Mouse (Mus musculus) neural tube, embryonic 14.5 days (tissue): ENCODE data around the gene Mtss1l. TPM values are rescaled to one million over a fixed set of nuclear protein-coding genes. Genes with fewer than 3 reads are reported as not detected.
A peak's percentile ranks its signal among the peaks of the same experiment; 100 is the strongest.

Experiments used
- ATAC-seq: fragments of 200-750 bp; cut with Nextera tagmentation; 2 replicates; pipeline ENCODE4 v1.8.0; 2017; ENCODE audit warnings: low read depth, mild to moderate bottlenecking, moderate TSS enrichment, moderate library complexity
- H3K27ac ChIP-seq: fragments of 300-500 bp; sonication (generic); 2 replicates; pipeline ENCODE4 v1.5.1; 2014; ENCODE audit warnings: low read depth, mild to moderate bottlenecking, control low read depth, low read length, moderate library complexity, mixed read lengths
- H3K27me3 ChIP-seq: fragments of 300-500 bp; sonication (generic); 2 replicates; pipeline ENCODE4 v1.6.1; 2014; ENCODE audit warnings: low read length; ENCODE audit not compliant: control insufficient read depth, insufficient read depth
- H3K36me3 ChIP-seq: fragments of 300-500 bp; sonication (generic); 2 replicates; pipeline ENCODE4 v1.6.1; 2014; ENCODE audit warnings: low read length, mixed read lengths; ENCODE audit not compliant: control insufficient read depth, insufficient read depth
- H3K4me1 ChIP-seq: fragments of 300-500 bp; sonication (generic); 2 replicates; pipeline ENCODE4 v1.6.1; 2014; ENCODE audit warnings: low read length; ENCODE audit not compliant: control insufficient read depth, insufficient read depth
- H3K4me2 ChIP-seq: fragments of 300-500 bp; sonication (generic); 2 replicates; pipeline ENCODE4 v1.6.1; 2014; ENCODE audit warnings: mild to moderate bottlenecking, low read depth, low read length, control low read depth
- H3K4me3 ChIP-seq: fragments of 300-500 bp; sonication (generic); 2 replicates; pipeline ENCODE4 v1.5.1; 2014; ENCODE audit warnings: low read depth, low read length, control low read depth, mixed read lengths
- H3K9ac ChIP-seq: fragments of 300-500 bp; sonication (generic); replicated peaks from 2 replicates; pipeline ENCODE4 v1.6.1; 2014; ENCODE audit warnings: low read depth, mild to moderate bottlenecking, control low read depth, low read length, mixed read lengths
- H3K9me3 ChIP-seq: fragments of 300-500 bp; sonication (generic); 2 replicates; pipeline ENCODE4 v1.6.1; 2016; ENCODE audit warnings: low read length; ENCODE audit not compliant: control insufficient read depth
- WGBS: fragments of 180-500 bp; shearing (Covaris S2); extraction: QIAGEN DNeasy Blood & Tissue Kit; methylation state at CpG from one replicate; pipeline ENCODE4 v1.1.7; 2014; 5-methylcytosine and 5-hydroxymethylcytosine counted together
- polyA plus RNA-seq: library from polyadenylated mRNA; unstranded; fragments of >200 nt; fragmentation: Nextera tagmentation; extraction: Ambion mirVana; gene quantifications from 2 replicates; pipeline ENCODE4 v1.2.1, GENCODE M21; 2014

Gene Mtss1l
- polyA plus RNA-seq, 1 experiment from 2014 or later: 24.9 TPM

- H3K4me2 ChIP-seq: no peak overlapping the region
- no peak for ATAC-seq
- H3K36me3 ChIP-seq: no peaks in the 10 kb centered on the region; the same call in 1 of the 2 replicates
- H3K4me3 ChIP-seq: no peak overlapping the region
- 78% methylated on average over 15 of the region's 15 CpGs for WGBS
- H3K4me1 ChIP-seq: peaks cover 37% of the 10 kb centered on the region
- H3K27ac ChIP-seq: peak overlapping the region; percentile 60
- H3K9me3 ChIP-seq: no peaks in the 10 kb centered on the region
- H3K27me3 ChIP-seq: no peaks in the 10 kb centered on the region
- 0 out of 2 replicates have a peak overlapping the region, but pooled peaks have one; percentile 28 for H3K9ac ChIP-seq
These were observed 6.3 kb upstream of the Mtss1l start for GRCm38 (mm10) chr8:110714827-110715519.

GRCm38 (mm10) chr8:110716075-110716474 is 5.2 kb upstream of the Mtss1l start:
- H3K4me3 ChIP-seq: no peak overlapping the region
- H3K9me3 ChIP-seq: no peaks in the 10 kb centered on the region
- H3K4me1 ChIP-seq: peaks cover 39% of the 10 kb centered on the region
- H3K27me3 ChIP-seq: no peaks in the 10 kb centered on the region
- peak overlapping the region; percentile 60 for H3K27ac ChIP-seq
- no peak overlapping the region for H3K9ac ChIP-seq
- H3K4me2 ChIP-seq: no peak overlapping the region
- 42% methylated on average over 4 of the region's 4 CpGs for WGBS
- no peaks in the 10 kb centered on the region; the same call in 1 of the 2 replicates for H3K36me3 ChIP-seq
- ATAC-seq: peak; percentile 25; the same call in 1 of the 2 replicates

- Histone ChIP-seq H3K9me3 (no peaks in the 10 kb centered on the region), H3K27me3 (no peaks in the 10 kb centered on the region), H3K4me1 (peaks cover 39% of the 10 kb centered on the region), H3K4me3 (no peak overlapping the region), H3K36me3 (no peaks in the 10 kb centered on the region; the same call in 1 of the 2 replicates), H3K4me2 (no peak overlapping the region), H3K9ac (no peak overlapping the region), H3K27ac (no peak overlapping the region)
- WGBS: 63% methylated on average over 7 of the region's 7 CpGs
- ATAC-seq: no peak
These were observed 4.1 kb upstream of the Mtss1l start for GRCm38 (mm10) chr8:110717131-110717530.

GRCm38 (mm10) chr8:110718209-110718968 is 2.9 kb upstream of the Mtss1l start:
- no peaks in the 10 kb centered on the region for H3K36me3 ChIP-seq
- no peaks in the 10 kb centered on the region for H3K9me3 ChIP-seq
- no peak overlapping the region for H3K4me2 ChIP-seq
- WGBS: 85% methylated on average over 8 of the region's 8 CpGs
- no peak overlapping the region; the same call in 1 of the 2 replicates for H3K27ac ChIP-seq
- no peak for ATAC-seq
- no peak overlapping the region for H3K9ac ChIP-seq
- peaks cover 51% of the 10 kb centered on the region for H3K4me1 ChIP-seq
- H3K27me3 ChIP-seq: no peaks in the 10 kb centered on the region
- H3K4me3 ChIP-seq: no peak overlapping the region

GRCm38 (mm10) chr8:110718969-110719670 is 2.2 kb upstream of the Mtss1l start:
- Histone ChIP-seq H3K27me3 (no peaks in the 10 kb centered on the region), H3K4me2 (no peak overlapping the region), H3K4me3 (no peak overlapping the region), H3K9me3 (no peaks in the 10 kb centered on the region), H3K27ac (peak overlapping the region; percentile 57; the same call in 1 of the 2 replicates), H3K9ac (no peak overlapping the region), H3K4me1 (peaks cover 58% of the 10 kb centered on the region), H3K36me3 (no peaks in the 10 kb centered on the region)
- WGBS: 46% methylated on average over 12 of the region's 12 CpGs
- ATAC-seq: no peak

- Histone ChIP-seq H3K27me3 (no peaks in the 10 kb centered on the region), H3K4me2 (peak overlapping the region; percentile 97), H3K4me1 (peaks cover 63% of the 10 kb centered on the region), H3K9me3 (no peaks in the 10 kb centered on the region), H3K9ac (no peak overlapping the region), H3K27ac (peak overlapping the region; percentile 1; the same call in 1 of the 2 replicates), H3K36me3 (no peaks in the 10 kb centered on the region), H3K4me3 (no peak overlapping the region)
- WGBS: 58% methylated on average over 6 of the region's 6 CpGs
- ATAC-seq: no peak
These were observed 1.2 kb upstream of the Mtss1l start for GRCm38 (mm10) chr8:110719898-110720653.

GRCm38 (mm10) chr8:110721606-110722413 is 534 bp downstream of the Mtss1l start:
- Histone ChIP-seq H3K27ac (peak overlapping the region; percentile 80), H3K9ac (peak overlapping the region; percentile 90), H3K9me3 (no peaks in the 10 kb centered on the region), H3K4me3 (peak overlapping the region; percentile 62), H3K36me3 (no peaks in the 10 kb centered on the region; the same call in 1 of the 2 replicates), H3K4me1 (peaks cover 55% of the 10 kb centered on the region), H3K4me2 (peak overlapping the region; percentile 97), H3K27me3 (no peaks in the 10 kb centered on the region)
- ATAC-seq: peak; percentile 57
- WGBS: under 1% methylated on average over 45 of the region's 59 CpGs
